Mouse (Mus musculus) lung, postnatal 4 days (tissue): ENCODE results near the gene Agap1.

Source experiments
- DNase-seq, 2 experiments: peaks; one replicate each; pipeline ENCODE4 v3.0.0; 2021

Gene Agap1

GRCm38 (mm10) chr1:89454196-89455123 is at the start of gene Agap1:
Gene Agap1, plus strand, starts transcription at chr1:89454806.
- peak; percentile 95 to 98 for DNase-seq

- DNase-seq = no peak
These were observed 48.6 kb upstream of the Agap1 start for GRCm38 (mm10) chr1:89405991-89406390.

GRCm38 (mm10) chr1:89407986-89408385 is 46.6 kb upstream of the Agap1 start:
- no peak for DNase-seq

DNA sequence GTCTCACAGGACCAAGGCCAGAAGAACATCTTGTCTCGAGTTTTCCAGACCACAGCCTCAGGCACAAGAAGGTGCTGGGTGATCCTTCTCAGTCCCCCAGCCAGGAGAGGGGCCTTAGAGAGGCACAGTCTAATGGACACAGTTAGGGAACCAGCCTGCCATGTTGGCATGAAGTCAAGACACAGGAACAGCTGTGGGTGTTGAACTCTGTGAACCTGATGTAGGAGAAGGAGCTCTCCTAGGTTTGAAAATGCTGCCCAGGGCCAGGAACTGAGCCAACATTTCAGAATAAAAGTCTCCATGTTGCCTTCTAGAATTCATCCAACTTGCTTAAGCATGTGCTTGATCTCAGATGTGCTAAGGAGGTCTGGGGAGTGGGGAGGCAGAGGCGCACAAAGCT is 41.5 kb upstream of the Agap1 start:
- DNase-seq = peak; percentile 24 to 77

GRCm38 (mm10) chr1:89414563-89414962 is 40.0 kb upstream of the Agap1 start:
- peak in 1 of 2 experiments; percentile 36 for DNase-seq

GRCm38 (mm10) chr1:89416929-89417328 is 37.7 kb upstream of the Agap1 start:
- no peak for DNase-seq

DNA sequence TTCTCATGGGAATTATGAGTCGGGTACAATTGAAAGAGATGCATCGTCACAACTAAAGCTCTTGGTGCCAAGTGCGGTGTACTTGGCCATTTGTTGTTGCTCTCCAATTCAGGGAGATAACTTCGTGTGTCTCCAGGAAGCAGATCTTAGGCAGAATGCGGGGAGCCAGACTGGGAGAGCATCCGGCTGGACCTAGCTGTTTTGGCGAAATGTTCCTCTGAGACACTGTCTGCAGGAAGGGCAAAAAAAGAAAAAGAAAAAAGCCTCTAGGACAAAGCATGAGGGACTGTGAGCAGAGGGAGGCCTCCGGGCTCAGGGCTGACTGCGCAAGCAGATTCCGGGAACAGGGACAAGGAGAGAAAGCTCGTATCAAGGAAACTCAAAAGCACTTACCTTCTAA is 34.0 kb upstream of the Agap1 start:
- DNase-seq = no peak

- peak; percentile 15 to 37 for DNase-seq
These were observed 33.2 kb upstream of the Agap1 start for GRCm38 (mm10) chr1:89421401-89421800.

DNA sequence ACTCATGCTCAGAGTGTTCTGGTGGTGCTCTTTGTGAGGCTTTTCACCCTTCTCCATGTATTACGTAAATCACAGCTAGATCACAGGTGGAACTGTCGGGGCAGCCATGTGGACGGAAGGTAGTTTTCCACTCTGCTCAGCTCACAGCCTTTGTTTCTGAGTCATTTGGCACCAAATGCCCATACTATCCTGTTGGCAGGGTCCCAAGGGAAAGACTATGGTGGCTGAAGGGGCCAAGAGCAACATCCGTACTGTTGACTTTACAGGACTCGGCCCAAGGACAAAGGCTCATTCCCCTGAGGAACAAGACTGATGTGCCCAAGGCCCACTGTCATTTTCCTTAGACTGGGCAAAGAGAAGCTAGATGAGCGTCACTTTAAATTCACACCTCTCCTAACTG is 30.0 kb upstream of the Agap1 start:
- peak; percentile 51 to 55 for DNase-seq

DNA sequence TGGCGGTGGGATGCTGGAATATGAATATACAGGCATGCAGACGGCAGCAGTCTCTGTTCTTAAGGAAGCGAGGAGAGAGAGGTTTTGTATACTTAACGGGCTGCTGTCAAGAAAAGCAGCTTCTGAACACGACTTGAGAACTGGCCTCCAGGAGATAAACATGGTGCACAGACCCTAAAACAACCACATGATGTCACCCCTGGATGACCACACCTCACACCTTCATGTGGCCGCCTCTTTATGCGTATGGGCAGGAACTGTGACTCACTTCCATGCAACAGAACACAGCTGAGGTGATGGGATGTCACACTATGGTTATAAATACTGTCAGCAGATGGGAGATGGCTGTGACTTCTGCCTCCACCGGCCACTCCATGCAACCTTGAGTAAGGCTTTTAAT is 28.5 kb upstream of the Agap1 start:
- DNase-seq = peak in 1 of 2 experiments; percentile 11

DNA sequence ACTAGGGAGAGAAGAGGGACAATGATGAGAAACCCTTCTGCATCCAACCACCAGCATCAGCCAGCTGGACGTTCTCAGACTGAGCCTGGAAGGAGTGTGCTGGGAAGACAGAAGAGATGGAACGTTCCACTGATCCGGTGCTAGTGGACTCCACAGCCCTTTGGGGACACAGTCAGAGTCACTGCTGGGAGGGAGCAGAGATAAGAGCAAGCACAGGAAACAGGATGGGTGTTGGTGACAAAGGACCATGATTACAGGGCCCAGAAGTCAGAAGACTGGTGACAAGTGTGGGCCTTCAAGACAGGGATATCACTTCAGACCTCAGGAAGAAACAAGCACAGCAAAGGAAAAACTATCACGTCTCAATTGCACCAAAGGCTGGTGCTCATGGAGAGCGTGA is 25.9 kb upstream of the Agap1 start:
- DNase-seq = no peak

DNA sequence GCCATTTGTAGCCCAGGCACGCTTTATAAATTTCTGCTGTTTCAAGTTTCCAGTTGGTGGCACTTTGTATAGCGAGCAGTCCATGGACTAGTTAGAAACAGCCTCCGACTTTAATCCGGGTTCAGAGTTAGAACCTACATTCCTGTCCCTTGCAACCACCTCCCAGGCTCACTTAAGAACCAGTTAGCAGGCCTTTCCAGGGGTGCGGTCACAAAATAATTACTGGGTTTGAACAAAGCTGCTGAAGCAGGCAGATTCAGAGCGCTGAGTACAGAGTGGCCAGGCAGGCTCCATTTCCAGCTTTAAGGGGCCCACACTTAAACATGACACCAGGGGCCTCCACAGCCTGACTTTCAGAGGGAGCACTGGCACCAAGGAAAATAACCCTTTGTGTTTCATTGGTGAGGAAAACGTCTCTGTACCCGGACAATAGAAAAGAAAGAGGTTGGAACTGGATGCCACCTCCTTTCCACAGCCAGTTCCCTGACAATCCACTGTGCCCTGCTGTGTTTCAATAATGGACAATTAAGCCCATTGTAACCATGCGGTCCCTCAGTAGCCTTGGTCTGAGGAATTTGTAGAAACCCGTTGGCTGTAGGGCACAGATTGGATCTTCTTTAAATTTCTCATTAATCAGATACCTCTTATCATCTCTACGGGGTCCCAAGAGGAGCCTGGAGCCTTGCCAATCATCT is 24.5 kb upstream of the Agap1 start:
- DNase-seq = no peak

GRCm38 (mm10) chr1:89439351-89439750 is 15.3 kb upstream of the Agap1 start:
- DNase-seq = no peak

DNA sequence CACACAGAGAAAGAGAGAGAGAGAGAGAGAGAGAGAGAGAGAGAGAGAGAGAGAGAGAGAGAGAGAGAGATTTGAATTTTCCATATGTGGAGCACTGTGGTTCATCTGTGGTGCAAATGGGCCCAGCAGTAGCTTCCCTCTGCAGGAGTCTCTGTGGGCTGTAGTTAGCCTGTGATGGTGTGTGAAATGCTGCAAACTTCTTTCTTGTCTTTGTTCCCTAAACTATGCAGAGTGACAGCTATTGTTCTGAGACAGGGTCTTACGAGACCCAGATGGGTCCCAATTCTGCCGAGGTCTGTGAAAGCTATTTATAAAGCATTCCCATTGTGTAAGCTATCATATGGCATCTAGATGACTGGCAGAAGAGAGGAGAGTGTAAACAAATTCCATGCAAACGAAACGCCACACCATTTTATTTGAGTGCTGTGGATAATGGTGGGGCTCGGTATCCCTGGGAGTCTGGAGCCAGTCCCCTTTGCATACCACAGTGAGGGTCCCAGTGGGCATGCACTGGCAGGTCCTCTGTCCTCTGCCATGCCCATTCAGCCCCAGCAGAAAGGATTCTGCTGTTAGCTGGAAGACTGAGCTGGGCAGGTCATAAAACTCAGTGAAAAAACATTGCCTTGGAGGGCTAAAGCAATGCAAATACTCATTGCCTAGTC is 13.2 kb upstream of the Agap1 start:
- DNase-seq = no peak

DNA sequence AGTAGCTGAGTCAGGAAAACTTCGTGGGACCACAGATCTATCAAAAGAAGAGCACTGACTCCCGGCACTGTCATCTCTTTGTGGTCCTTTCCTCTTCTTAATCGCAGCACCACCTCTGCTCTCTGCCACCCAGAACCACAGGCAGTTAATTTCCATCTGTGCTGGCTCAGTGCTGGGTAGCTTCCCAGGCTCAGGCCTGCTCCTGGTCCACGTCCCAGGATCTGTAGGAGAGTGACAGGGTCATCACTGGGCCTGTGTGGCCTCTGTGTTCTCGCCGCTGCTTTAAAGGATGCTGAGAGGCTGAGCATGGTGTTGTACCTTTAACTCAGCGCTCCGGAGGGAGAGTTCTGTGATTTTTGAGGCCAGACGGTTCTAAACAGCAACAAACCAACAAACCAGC is 11.1 kb upstream of the Agap1 start:
- no peak for DNase-seq

- no peak for DNase-seq
These were observed 10.6 kb upstream of the Agap1 start for GRCm38 (mm10) chr1:89444014-89444413.

DNA sequence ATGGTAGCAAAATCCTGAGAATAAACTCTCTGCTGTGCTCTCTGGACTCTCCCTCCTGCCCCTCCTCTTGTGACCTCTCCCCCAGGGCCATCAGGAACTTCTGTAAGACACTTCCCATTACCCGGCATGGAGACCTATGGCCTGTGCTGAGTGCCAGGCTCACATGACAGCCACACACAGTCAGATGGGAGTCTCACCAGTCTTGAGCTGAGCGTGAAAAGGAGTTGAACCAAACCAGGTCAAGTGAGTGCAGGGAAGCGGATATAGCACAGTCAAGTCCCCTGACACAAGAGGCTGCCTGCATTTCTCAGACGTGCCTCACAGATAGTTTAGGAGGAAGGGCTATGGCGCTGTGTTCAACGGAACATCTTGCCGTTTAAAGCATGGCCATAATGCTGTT is 4.5 kb upstream of the Agap1 start:
- DNase-seq = no peak

GRCm38 (mm10) chr1:89452138-89452537 is 2.5 kb upstream of the Agap1 start:
- no peak for DNase-seq

DNA sequence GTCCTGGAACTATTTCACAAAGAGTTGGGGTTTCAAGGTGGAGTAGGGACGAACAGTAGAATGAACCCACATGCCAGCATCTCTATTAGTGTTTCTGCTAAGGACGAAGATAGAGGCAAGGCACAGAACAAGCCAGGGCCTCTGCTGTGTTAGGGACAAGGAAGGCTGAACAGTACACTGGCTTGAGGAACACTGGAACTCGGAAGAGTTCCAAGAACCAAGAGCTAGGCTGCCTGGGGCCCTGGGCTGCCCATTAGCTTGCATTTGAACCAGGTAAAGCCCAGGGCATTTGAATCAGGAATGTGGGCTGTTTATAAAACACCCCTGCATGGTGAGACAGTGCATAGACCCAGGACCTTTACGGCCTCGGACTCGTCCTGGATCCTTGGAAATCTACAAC is 940 bp upstream of the Agap1 start:
- DNase-seq = no peak

DNA sequence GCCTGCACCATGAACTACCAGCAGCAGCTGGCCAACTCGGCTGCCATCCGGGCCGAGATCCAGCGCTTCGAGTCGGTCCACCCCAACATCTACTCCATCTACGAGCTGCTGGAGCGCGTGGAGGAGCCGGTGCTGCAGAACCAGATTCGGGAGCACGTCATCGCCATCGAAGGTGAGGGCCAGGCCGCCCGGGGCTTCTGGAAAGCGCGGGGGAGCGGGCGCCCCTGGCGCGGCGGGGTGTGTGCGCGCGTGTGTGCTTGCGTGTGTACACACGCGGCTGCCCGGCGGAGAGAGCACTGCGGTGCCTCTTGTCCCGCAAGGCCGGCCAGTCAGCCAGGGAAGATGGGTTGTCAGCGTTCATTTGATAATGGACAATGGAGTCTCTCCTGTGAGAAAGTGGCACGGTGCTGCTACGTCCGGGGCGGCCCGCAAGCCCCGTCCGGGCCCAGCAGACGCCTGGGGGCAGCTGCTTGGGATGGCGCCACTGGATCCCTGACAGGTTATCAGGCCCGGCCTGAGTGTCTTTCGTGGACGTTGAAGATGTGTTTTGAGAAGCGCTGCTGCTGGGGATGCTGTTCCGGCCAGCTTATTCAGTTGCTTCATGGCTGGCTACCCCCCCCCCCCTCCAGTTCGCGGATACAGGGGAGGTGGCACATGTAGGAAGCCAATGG is 950 bp downstream of the Agap1 start:
- peak; percentile 58 to 85 for DNase-seq

GRCm38 (mm10) chr1:89456456-89456855 is 1.9 kb downstream of the Agap1 start:
- no peak for DNase-seq

DNA sequence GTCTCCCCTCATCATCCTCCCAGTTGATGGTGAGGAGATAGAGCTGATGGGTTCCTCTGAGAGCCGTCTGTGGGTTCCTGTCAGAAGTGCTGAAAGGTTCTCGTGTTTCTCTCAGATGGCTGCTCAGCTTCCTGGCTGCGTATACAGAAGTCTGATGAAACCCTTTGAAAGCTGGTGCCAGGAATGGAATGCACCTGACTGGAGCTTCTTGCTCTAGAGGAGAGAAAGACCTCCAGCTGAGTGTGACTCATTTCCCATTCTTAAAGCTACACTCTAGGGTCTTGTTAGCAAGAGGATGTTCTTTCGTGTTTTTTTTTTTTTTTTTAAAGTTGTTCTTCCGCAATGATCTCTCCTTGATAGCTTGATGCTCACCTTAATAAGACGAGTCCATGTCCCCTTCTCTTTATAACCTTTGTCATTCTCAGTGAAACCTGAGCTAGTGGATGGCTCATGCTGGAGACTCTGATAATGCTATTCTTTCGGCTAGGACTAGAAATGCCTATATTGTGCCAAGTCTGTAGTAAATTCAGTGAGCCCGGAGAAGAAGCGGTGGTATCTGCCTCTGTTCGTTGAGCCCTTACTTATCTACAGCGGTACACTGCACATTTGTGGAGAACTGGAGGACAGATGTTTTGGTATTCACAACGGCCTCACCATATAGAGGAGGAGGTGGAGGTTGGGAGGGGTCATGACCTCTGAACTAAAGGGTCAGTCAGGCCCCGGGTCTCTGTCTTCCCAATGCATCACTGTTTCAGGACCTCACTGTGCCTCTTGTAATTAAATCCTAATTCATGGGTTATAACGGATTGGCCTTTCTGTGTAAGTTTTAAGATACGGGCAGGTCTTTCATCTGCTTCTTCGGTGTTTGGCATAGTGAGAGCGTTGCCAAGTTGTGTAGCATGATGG is 2.8 kb downstream of the Agap1 start:
- DNase-seq = no peak
